Mouse (Mus musculus): Measurements from ENCODE around the gene Rpa1.
A peak's percentile ranks its signal among the peaks of the same experiment; 100 is the strongest.
"Not testable (repeated sequence)": the region's sequence is repeated elsewhere in the genome, so short reads cannot be mapped to it uniquely, and the experiment has no call there.

The Rpa1 gene

DNA sequence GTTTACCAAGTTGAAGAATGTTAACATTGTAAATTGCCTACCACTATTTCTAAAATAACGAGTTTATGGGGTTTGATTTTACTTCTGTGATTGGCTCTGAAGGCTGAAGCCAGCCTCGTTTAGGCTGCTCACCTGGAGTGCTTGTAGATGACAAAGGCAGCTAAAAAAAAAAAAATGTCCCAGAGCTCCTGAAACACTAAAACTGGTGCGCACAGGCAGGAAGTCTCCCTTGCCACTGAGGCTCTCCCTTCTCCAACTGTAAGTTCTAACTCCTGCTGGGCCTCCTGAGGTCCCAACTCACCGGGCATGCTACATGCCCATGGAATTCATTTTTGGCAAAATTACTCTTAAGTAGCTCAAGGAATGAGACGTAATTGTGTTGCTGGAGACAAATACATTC, 28.9 kb downstream of the Rpa1 start:
- DNase-seq (ENCODE audit: low read depth): no peak

DNA sequence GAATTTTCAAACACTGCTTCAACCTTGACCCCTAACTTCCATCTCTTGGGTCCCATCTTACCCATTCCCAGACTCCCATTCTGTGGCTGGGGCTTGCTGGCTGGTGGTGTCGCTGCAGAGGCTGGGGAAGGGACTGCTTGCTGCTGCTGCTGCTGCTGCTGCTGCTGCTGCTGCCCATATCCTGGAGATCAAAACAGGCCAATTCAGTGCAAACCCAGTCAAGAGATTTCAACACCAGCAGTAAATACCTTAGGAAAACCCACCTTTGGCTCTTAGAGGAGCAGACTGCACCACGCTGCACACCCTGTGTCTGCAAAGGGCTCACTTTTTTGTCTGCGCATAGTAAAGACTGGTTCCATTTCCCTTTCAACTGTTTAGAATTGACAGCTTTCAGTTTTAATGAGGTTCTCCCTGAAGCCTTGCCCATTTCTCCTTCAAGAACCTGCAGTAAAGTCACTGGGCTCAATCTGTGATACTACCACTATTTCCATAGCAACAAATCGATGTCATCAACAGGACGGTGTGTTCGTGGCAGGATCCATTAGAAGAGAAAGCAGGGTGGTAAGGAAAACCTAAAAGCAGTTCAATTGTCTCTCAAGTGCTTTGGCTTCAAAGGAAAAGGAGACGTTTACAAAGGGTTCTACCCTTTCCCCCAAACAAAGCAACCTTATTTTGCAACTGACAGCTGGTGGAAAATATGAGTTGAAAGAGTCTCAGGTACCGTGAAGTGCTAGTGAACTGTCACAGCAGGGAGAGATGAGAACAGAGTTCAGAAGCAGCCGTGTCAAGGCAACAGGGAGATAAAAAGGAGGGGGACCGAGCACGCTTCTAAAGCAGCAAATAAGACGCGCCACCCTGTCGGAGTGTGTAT, 29.5 kb downstream of the Rpa1 start:
- no peak for DNase-seq (ENCODE audit: low read depth)

- peak; percentile 58 for DNase-seq (ENCODE audit: low read depth)
Observed at GRCm38 (mm10) chr11:75313834-75314233, 34.3 kb downstream of the Rpa1 start.

DNA sequence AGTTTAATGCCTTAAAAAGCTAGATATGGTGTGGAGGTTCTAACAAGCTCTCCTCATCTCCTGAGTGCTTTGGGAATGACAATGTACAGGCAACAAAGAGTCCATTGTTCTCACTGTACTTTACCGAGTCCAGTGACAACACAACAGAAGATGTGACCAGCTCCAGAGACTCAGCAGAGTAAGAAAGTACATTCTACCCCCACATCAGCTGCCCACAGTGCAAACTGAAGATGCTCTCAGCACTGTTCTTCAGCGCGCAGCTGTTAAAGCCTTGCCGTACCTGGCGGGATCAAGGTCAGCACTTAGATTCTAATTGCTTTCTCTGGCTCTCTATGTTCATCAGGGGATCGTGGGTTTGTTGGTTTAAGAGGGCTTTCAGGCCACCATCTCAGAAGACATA, 36.4 kb downstream of the Rpa1 start:
- no peak for DNase-seq (ENCODE audit: low read depth)

GRCm38 (mm10) chr11:75310813-75311212, 37.3 kb downstream of the Rpa1 start:
- DNase-seq (ENCODE audit: low read depth): no peak

DNA sequence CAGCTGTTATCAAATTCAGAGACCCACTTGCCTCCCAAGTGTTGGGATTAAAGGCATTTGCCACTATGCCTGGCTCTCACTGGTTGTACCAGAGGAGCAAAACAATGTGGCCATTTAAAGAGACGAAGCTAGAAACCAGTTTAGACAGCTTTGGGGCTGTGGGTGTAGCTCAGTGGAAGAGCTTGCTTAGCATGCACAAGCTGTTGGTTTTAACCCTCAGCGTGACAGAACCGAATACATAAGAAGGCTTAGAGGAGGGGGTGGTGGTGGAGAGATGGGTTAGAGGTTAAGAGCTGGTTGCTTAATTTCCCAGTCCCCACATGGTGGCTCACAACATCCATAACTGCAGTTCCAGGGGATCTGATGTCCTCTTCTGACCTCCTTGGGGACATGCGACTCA, 39.5 kb downstream of the Rpa1 start:
- no peak for DNase-seq (ENCODE audit: low read depth)

DNA sequence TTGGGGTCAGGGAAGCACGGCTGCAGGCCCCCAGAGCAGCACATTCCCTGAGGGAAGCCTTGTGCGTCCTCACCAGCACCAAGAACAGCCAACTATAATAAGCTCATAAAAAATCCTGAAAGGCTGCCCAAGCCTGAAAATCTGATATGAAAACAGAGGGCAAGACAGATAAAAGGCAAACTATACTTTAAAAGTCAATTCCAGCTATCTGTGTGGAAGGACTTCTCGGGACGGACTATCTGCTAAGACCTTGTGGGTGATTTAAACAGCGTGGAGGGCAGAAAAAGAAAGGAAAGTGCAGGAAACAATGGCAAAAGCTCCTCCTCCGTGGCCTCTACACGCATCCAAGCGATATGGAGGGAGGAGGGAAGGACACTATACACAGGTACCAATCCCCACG, 43.3 kb downstream of the Rpa1 start:
- no peak for DNase-seq (ENCODE audit: low read depth)

DNA sequence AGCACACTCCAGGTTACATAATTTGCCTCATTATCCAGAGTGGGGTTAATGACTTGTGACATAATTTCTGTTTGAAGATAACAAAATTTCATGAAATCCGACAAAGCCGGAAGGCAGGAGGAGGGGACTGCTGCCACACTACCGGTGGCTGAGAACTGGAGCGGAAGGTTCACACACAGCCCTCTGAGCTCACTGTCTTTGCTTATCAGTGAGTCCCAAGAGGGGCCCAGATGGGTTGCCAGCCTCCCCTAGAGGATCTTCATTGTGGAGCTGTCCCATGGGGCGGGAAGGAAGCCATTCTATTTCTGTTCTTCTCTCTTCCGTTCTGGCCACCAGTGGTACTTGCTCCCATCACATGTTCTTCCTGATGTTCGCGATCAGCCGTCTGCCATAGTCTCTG, 47.2 kb downstream of the Rpa1 start:
- DNase-seq (ENCODE audit: low read depth): no peak

DNA sequence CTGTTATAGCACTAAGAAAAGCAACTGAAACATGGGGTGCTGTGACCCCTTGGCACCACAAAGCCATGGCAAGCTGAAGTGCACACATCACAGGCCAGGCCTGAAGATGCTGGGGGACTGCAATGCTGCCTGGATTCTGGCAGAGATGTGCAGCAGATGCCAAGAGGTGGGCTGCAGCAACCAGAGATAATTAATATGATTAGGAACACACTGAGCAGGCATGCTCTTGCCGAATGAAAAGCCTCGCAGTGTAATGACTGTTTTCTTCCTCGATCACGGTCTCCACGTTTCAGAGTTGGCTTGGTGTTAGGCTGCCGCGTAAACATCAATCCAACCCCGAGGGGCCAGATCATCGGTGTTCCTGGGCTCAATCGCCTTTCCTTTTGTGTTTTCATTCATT, 48.3 kb downstream of the Rpa1 start:
- no peak for DNase-seq (ENCODE audit: low read depth)

GRCm38 (mm10) chr11:75298491-75298890, 49.6 kb downstream of the Rpa1 start:
- DNase-seq (ENCODE audit: low read depth): no peak

DNA sequence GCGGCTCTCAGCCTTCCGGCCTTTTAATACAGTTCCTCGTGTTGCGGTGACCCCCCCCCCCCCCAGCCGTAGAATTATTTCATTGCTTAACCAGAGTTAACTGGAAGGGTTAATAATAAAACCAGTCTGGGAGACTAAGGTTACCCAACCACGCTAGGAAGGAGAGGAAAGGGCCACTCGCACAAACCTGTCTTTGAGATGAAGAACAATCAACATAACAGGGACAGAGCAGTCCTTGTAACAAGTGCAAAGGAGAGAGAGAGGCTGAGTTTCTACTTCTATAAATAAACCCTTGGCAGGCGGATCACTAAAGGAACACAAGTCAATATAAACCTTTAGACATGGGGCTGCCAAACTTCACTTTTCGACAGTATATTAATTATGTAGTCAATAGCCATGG, 50.5 kb downstream of the Rpa1 start:
- DNase-seq (ENCODE audit: low read depth): no peak

GRCm38 (mm10) chr11:75296406-75297005, 51.6 kb downstream of the Rpa1 start:
- DNase-seq (ENCODE audit: low read depth): no peak

DNA sequence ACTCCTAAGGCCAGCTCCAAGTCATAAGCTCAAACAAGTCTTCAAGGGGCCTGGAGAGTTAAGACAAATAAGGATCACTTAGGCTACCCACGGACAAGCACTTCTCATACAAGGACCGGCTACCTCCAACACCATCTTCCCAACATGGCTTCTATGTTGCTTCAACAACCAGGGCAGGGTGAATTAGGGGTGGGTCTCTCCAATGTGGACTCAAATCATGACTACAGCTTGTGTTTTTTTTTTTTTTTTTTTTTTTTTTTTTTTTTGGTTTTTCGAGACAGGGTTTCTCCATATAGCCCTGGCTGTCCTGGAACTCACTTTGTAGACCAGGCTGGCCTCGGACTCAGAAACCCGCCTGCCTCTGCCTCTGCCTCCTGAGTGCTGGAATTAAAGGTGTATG, 52.6 kb downstream of the Rpa1 start:
- DNase-seq (ENCODE audit: low read depth): not testable (repeated sequence)

GRCm38 (mm10) chr11:75294862-75295261, 53.3 kb downstream of the Rpa1 start:
- DNase-seq (ENCODE audit: low read depth): no peak

DNA sequence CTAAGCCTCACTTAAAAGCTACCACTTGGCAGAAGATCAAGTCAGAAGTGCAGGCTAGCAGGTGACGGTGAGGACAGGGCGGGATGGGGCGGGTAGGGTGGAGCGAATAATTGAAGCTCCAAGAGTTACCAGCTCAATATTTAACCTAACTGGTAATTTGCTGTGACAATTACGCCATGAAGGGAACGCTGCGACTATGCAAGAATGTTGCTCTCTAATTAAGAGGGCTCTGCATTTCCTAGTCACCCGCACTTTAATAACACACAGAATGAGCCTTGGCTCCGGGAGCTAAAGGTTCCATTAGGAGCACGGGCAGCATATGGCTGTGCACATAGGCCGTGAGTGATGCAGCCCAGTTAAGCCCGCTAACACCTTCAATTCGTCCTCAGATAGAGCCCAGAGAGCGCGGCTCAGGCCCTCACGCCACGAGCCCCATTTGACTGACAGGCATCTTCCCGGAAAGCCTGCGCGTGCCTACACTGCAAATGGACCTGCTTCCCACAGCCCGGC, 54.2 kb downstream of the Rpa1 start:
- DNase-seq (ENCODE audit: low read depth): no peak

GRCm38 (mm10) chr11:75292281-75292680, 55.8 kb downstream of the Rpa1 start:
- no peak for DNase-seq (ENCODE audit: low read depth)

- DNase-seq (ENCODE audit: low read depth): peak; percentile 51
Observed at GRCm38 (mm10) chr11:75291389-75292215, 56.5 kb downstream of the Rpa1 start.

- DNase-seq (ENCODE audit: low read depth): peak; percentile 93
Observed at GRCm38 (mm10) chr11:75290566-75291271, 57.4 kb downstream of the Rpa1 start.

- DNase-seq (ENCODE audit: low read depth): no peak
Observed at GRCm38 (mm10) chr11:75289120-75289519, 59.0 kb downstream of the Rpa1 start.

DNA sequence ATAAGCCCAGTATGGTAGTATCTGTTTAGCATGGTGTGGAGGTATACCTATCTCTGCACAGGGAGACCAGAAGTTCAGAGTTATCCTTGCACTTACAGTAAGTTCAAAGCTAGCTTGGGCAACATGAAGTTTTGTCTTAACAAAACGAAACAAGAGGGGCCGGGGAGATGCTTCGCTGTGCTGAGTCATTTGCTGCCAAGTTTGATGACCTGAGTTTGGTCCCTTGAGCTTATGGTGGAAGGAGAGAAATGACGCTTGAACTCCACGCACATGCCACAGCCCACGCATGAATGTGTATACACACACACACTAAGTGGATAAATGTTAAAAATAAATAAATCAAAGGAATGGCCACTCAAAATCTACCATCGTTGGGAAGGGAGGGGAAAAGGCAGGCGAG, 59.6 kb downstream of the Rpa1 start:
- no peak for DNase-seq (ENCODE audit: low read depth)

DNA sequence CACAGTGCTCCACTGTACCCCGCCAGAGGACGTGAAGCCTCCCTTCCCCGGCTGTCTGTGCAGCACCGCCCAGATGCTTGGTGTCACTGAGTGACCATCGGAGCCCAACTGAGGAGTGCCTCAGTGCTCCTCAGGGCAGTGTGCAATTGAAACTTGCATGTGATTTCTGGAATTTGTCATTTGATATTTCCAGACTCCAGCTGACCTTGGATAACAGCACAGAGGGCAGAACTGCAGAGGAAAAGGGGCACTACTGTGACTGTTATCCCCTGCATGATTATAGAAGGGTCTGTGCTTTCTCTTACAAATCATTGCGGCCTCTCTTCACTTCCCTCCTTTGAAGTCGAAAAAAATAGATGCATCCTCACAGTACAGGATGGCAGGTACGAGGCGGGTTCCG, 60.2 kb downstream of the Rpa1 start:
- no peak for DNase-seq (ENCODE audit: low read depth)

- no peak for DNase-seq (ENCODE audit: low read depth)
Observed at GRCm38 (mm10) chr11:75286868-75287267, 61.3 kb downstream of the Rpa1 start.

Data from NIH3T3 (cell line).